Mouse (Mus musculus): ENCODE results near the gene Brap.
"Not testable (repeated sequence)": the region's sequence is repeated elsewhere in the genome, so short reads cannot be mapped to it uniquely, and the experiment has no call there.

Gene Brap

GRCm38 (mm10) chr5:121660059-121660896 lies at the start of gene Brap, which contains the start of gene Acad10:
Gene Brap (plus strand): TSS chr5:121660563.
Gene Acad10 (minus strand): TSS chr5:121660514.
- peak; percentile 93 for DNase-seq (ENCODE audit: low spot score)

- DNase-seq (ENCODE audit: low spot score), result no peak
Measured at GRCm38 (mm10) chr5:121612036-121612435, 48.3 kb upstream of the Brap start.

GRCm38 (mm10) chr5:121614921-121615320 lies 45.4 kb upstream of the Brap start:
- DNase-seq (ENCODE audit: low spot score), result peak; percentile 65

DNA sequence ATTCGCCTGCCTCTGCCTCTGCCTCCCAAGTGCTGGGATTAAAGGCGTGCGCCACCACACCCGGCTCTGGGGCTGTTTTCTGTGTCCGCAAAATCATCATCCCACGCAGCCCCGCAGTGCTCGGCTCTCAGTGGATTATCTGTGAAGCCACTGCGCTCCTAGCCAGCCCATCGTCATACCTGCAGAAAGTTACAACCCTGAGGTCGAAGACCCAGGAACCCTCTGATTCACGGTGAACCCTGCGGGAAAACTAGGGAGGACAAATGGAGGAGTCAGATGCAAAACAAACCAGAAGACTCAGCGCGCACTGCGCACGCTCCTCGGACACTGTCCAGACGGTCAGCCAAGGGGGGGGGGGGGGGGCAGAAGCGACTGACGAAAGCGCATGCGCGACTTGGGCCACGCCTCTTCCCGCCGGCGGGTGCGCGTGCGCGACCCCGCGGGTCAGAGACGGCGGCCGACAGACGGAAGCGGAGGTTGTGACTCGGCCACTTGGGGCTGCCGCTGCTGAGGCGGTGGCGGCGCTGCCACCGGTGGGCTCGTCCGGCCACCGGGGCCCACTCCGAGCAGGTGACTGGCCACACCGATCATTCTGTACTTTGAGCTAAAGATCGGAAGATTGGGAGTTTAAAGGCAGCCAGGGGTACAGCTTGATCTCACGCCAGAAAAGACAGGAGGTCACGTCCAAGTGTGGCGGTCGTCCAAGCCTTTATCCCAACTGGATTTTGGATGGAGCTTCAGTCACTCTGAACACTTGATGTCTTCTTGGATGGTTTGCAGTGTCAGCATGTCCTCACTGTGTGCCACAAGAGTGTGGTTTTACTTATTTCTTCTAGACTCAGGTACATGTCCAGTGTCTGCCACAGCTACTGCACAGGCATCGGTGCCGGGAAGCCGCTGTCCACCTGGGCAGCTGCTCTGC lies 41.5 kb upstream of the Brap start, which contains the start of gene Acad12:
Gene Acad12 (minus strand): TSS at position 347 of the 922 bp plus-strand sequence.
- peak; percentile 83 for DNase-seq (ENCODE audit: low spot score)

DNA sequence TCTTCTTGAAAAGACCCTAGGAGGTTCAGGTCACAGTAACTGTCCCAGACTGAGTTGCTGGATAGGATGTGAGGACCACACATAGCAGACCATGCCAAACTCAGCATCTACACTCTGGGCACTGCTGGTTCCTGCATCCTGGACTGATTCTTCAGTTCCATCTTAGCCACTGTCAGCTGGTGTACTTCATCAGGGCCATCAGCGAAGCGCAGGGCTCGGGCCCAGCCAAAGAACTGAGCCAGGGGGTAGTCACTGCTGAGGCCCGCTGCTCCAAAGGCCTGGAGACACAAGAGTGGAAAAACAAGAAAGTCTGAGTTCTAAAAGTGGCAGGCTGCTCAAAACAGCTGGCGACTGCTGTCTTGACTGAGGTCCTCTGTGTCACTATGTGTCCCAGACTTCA lies 39.3 kb upstream of the Brap start:
- DNase-seq (ENCODE audit: low spot score), result no peak

- DNase-seq (ENCODE audit: low spot score), result no peak
Measured at GRCm38 (mm10) chr5:121623241-121623640, 37.1 kb upstream of the Brap start.

- DNase-seq (ENCODE audit: low spot score), result peak; percentile 82
Measured at GRCm38 (mm10) chr5:121627871-121628270, 32.5 kb upstream of the Brap start.

DNA sequence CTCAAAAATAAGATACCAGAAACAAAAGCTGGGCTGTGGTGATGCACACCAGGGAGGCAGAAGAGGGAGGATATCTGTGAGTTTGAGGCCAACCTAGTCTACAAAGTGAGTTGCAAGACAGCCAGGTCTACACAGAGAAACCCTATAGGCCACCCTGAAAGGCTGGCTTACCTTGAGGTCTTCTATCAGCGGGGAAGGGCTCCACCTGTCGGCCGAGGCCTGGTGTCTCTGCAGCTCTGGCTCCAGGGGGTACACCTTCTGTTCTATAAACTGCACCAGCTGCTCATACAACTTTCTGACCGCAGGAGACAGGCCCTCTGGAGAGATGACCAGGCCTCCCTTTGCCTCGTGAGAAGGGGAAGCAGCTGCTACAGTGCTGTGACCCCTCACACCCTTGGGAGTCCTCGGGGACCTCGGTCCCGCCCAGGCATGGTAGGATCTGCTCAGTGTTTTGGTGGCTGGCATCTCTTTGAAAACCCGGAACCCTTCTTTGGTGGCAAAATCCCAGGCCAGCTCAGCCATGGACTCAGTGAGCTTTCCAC lies 29.2 kb upstream of the Brap start:
- DNase-seq (ENCODE audit: low spot score), result not testable (repeated sequence)

DNA sequence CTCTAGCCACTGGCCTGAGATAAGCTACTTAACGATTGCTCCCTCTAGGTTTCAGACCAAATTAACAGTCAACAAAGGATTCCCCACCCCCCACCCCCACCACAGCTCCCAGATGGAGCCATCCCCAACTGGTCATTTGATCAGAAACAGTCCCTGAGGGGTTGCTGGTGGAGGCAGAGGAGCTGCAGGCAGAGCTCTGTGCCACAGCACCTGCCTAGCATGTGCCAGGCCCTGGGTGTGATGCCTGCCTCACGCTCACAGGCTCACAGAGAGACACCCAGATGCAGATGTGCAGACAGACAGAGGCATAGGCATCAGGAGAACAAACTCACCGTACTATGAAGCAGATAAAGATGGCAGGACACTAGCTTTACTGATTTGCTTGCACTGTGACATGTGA lies 27.6 kb upstream of the Brap start:
- no peak for DNase-seq (ENCODE audit: low spot score)

DNA sequence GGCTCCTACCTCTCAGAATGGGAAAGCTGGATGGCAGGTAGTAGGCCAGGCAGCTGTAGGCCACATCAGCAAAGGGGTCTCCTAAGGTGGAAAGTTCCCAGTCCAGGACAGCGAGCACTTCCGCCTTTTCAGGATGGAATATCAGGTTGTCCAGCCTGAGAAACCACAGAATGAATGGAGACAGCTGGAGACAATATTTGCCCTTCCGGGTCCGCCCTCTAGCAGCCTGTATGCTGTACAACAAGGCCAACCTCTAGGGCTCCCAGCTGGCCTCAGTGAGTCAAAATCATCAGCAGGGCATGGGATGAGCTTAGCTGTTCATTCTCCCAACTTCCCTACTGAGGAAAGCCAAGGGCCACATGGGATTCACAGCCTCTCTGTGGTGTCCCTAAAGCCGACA lies 25.7 kb upstream of the Brap start:
- DNase-seq (ENCODE audit: low spot score), result no peak

- DNase-seq (ENCODE audit: low spot score), result no peak
Measured at GRCm38 (mm10) chr5:121637296-121637695, 23.1 kb upstream of the Brap start.

GRCm38 (mm10) chr5:121639601-121640000 lies 20.8 kb upstream of the Brap start:
- DNase-seq (ENCODE audit: low spot score), result no peak

DNA sequence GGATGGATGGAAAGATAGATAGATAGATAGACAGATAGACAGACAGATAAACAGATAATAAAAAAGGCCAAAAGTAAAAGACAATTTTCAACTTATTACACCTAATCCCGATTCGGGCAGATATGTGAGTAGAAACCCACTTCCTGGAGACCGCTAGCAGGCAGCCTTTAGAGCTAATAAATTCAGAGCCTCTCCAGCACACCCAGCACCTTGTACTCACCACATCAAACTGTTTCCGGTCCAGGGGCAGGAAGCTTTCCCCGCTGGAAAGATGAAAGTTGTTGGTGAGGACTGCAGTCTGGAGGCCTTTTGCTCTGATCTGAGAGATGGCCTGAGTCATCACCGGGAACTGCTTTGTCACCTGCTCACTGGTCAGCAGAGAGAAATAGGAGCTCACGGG lies 11.2 kb upstream of the Brap start:
- no peak for DNase-seq (ENCODE audit: low spot score)

GRCm38 (mm10) chr5:121654526-121654925 lies 5.8 kb upstream of the Brap start:
- DNase-seq (ENCODE audit: low spot score), result no peak

DNA sequence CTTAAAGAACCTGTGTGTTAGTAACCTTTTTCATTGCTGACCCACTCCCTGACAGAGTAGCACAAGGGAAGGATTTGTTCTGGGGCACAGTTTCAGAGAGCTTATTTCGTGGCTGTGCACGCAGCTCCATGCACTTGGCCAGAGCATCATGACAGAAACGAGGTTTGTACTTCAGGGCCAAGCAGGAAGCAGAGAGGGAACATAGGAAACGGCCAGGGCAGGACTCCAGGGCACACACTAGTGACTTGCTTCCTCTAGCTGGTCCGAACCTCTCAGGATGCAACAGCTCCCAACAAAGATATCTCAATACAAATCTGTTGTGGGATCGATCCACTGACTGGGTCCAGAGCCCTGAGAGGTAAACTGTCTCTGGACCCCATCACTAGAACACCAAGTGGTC lies 3.5 kb upstream of the Brap start:
- DNase-seq (ENCODE audit: low spot score), result peak; percentile 66

DNA sequence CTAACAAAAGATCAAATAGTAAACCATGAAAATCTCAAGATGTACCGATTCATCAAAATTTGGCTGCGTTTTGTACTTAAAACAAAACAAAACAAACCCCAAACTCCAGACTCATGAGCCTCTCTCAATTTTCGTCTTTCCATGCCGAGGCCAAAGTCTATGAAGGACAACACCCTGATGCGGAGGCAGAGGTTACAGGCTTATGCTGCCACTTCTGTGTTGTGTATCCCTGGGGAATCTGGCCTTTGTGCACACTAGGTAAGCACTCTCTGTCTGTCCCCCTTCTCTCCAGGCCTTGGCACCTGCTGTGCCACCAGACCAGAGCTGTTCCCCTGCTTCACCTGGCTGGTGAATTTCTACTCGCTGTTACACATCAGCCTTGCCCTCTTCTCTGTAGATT lies 2.7 kb upstream of the Brap start:
- DNase-seq (ENCODE audit: low spot score), result not testable (repeated sequence)

- no peak for DNase-seq (ENCODE audit: low spot score)
Measured at GRCm38 (mm10) chr5:121660897-121661254, 513 bp downstream of the Brap start.

- no peak for DNase-seq (ENCODE audit: low spot score)
Measured at GRCm38 (mm10) chr5:121661494-121661893, 1.1 kb downstream of the Brap start.

DNA sequence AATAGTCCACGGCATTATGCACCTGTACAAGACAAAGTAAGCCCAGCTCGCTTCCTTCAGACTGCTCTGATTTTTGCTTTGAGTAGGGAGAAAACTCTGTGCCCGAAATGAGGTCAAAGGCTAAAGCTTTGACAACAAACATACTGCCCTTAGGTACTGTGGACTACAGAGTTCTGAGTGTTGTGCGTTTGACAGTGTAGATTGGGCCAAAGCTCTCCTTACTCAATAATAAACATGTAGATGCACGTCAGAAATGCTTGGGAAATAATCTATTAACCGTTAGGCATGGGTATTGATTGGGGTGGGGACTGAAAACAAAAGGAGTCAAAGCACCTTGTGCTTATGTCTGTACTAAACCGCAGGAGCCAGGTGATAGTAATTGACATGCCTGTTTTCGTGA lies 3.1 kb downstream of the Brap start:
- no peak for DNase-seq (ENCODE audit: low spot score)

DNA sequence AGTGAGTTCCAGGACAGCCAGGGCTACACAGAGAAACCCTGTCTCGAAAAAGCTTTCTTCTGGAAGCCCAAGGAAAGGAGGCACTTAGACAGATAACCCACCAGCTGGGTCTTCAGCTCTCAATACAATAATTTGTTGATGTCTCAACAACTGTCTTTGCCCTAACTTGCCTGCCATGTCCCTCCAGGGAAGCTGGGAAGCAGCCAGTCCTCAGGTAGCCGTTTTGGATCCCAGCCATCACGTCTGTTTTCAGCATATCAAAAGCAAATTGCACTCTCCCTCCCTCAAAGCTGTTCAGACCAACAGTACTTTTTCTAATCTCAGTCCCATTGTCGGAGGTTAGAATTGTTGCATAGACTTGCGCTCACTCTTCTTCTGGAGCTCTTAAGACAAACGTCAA lies 3.7 kb downstream of the Brap start:
- no peak for DNase-seq (ENCODE audit: low spot score)

DNA sequence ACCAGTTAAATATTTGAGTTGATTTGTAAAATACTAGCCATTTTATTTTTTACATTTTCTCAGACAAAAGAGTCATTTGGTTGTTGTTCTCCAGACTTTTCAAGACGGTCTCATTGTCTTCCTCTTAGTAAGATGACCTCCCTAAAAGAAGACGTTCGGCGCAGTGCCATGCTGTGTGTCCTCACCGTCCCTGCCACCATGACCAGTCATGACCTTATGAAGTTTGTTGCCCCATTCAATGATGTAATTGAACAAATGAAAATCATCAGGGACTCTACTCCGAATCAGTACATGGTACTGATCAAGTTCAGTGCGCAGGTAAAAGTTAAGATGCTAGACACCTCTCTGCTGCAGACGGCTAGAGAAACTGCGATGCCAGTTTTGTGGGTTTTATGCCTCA lies 4.6 kb downstream of the Brap start:
- no peak for DNase-seq (ENCODE audit: low spot score)

DNA sequence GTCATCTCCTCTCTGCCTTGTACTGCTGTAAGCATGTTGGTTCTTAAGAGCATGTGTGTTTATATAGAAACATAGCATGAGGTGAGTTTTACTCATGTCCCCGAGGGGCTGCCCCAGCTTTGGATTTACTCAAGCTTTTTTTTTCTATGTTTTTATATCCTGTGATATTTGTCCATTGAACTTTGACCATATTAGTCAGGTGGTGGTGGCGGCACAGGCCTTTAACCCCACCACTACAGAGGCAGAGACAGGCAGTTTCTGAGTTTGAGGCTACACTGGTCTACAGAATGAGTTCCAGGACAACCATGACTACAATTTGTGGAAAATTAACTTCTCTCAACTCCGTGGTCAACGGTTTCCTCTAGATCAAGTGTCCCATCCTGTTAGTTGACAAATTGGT lies 6.7 kb downstream of the Brap start:
- DNase-seq (ENCODE audit: low spot score), result no peak

DNA sequence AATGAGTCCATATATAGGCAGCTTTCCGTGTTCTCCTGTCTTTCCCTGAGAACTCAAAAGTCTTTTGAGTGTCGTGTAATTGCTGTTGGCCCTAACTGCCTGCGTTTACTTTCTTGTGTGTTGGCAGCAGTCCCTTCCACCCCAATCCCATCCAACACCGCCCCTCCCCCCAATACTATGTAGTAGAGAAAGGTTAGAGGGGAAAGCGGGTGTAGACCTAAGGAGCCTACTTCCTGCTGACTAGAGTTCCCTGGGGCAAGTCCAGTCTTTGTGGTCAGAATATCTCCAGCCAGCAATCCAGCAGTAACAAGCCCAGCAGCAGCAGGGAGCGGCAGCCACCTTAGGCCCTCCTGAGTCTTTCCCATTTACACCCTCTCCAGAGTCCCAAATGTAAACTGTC lies 8.0 kb downstream of the Brap start:
- peak; percentile 43 for DNase-seq (ENCODE audit: low spot score)
